Mouse (Mus musculus) monocyte, adult 59 days (primary cell): ENCODE data around the gene Spg11. TPM values are rescaled to one million over a fixed set of nuclear protein-coding genes. Genes with fewer than 3 reads are reported as not detected.

Experiments
- total RNA-seq, 2 experiments: library from RNA; stranded (reverse); gene quantifications; one replicate each; pipeline ENCODE4 v1.2.4; 2023

Gene Spg11
- total RNA-seq, result 10 to 100 TPM; 29.3 to 33.4 TPM

DNA sequence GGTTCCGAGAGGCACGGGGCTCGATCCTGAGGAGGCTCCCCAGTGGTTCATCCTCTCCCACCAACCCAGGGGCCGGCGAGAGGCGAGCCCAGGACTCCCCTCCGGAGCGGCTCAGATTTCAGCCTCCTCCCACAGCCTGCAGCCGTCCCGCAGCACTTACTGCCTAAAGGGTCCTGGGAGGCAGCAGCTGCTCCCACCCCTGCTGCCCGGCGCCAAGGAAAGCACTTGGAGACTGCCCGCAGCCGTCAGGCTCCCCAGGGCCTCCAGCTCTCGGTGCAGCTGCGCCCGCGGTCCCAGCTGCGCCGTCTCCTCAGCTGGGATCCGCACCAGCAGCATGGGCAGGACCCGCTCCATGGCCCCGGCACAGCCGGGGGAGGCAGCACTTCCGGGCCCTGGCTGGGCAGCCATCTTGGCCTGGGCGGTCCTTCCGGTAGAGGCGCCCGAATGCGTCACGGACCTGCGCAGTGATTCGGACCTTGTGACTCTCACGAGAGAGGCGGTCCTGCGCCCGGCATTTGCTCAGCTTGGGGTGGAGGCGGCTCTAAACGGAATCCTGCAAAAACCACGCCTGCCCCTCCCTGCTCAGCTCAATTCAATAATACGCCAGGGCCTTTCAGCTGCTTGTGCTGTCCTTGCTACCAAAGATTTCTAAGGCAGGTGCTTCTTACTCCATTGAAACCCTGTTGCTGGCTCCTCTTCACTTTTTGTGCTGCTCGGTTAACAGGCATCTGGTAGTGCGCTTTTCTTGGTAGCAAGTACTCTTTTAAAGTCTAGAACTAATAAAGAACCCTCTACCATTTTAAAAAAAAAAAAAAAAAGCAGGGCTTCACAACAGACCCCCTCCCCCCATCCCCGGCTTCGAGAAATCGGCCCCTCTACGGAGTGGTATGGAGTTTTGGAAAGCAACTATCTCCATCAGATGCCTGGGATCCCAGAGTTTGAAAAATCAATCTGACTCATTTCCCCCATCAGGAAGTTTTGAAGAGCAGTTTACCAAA is at the start of gene Spg11:
Gene Spg11 (minus strand): TSS at position 426 of the 998 bp plus-strand sequence.

DNA sequence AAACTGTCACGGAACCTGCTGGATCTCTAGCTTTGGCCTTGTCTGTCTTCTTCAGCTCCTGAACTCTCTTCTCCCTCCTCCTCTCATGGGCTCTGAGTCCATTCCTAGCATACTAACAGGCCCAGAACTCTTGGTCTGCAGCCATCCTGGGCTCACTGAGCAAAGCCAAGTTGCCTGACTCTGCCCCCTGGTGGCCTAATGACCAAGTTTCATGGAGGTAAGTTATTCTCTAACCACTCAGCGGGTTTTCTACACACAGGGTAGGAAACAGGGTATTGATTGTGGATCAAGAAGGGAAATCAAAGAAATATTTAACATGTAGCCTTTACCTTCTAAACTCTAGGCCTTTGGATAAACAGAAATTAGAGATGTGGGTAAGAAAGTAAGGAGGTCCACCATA is 42.5 kb upstream of the Spg11 start, which contains the start of gene Trim69:
Gene Trim69 (plus strand): TSS at position 21 of the 400 bp plus-strand sequence.

DNA sequence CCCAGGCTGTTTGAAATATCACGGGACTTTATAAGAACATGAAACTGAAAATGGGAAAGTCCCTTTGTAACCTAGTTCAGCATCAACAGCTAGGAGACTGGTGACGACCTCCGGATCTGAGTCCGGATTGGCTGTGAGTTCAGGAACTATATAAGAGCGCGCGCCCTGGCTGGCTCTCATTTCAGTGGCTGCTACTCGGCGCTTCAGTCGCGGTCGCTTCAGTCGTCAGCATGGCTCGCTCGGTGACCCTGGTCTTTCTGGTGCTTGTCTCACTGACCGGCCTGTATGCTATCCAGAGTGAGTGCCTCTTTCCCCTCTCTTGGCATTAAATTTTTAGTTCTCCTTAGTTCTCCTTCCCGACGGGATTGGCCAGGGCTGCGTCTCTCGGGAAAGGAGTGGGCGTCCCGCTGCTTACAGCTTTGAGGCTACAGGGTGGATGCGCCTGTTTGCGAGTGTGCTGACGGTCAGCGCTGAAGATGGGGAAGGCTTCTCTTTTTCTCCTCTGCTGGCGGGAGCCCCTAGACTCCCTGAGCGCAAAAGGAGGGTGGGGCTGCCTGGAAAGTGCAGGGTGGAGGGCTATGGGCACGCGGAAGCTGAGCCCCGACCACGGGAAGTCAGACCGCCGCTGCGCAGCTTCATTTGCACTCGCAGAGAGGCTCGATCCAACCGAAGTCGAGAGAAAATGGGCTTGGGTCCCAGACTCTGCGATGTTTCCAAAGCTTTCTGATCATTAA is 29.5 kb upstream of the Spg11 start, which contains the start of gene B2m:
Gene B2m (plus strand): TSS at position 179 of the 734 bp plus-strand sequence.

DNA sequence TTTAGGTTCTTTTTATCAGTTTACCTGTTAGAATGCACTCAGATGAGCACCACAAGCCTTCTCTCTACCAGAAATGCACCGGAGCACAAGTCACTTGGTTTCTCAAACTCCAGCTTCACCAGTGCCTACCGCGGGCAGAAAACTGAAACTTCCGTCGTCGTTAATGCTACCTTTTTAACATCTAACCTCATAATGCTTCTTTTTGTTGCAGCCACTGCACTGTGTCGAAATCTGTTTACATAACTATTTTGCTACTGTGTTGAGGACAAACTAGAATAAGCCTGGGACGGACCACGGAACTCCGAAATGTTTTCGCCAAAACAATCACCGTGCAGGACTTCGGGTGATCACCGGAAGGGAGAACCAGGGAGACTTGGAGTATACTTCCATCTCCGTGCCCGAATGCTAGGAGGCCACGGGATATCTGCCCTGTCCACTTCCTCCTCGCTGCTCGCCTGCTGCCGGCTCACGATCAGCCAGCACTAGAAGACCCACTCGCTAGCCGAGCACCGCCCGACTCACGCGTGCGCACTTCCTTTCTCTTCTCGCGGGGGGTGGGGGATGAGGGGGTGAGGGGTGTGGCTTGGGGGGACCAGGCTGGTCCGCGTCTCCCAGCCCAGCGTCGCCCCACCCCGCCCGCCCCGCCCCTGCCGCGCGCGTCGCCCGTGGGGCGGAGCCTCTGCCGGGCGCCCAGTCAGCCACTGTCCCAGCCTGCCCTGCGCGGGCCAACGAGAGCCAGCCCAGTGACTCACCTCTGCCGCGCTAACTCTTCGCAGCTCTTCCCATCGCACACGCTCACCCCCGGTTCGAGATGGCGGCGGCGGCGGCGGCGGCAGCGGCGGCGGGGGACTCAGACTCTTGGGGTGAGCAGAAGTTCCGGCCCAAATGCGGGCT is 90.1 kb downstream of the Spg11 start, which contains the start of gene Eif3j1:
Gene Eif3j1 (plus strand): TSS at position 685 of the 894 bp plus-strand sequence.

Other genes with a start within 250 kb of the Spg11 start
- 10 to 100 TPM; 26.4 to 33.4 TPM for gene Ctdspl2, start 162.4 kb downstream of the Spg11 start, total RNA-seq
- gene Mageb3, start 162.3 kb downstream of the Spg11 start, total RNA-seq, result not detected
- gene Eif3j1, start 89.8 kb downstream of the Spg11 start, total RNA-seq, result 10 to 100 TPM; 31.1 to 39.3 TPM
- gene B2m, start 29.3 kb upstream of the Spg11 start, total RNA-seq, result 1,000 to 10,000 TPM; 3,138 to 3,356 TPM
- under 1 TPM; 0.49 to 0.71 TPM for gene Trim69, start 42.3 kb upstream of the Spg11 start, total RNA-seq
- gene Patl2, start 67.8 kb upstream of the Spg11 start, total RNA-seq, result under 1 TPM in 1 of 2 experiments, not detected in 1; 0.18 TPM
- gene Terb2, start 67.9 kb upstream of the Spg11 start, total RNA-seq, result not detected
- 10 to 100 TPM; 21.0 to 21.7 TPM for gene Sord, start 116.4 kb upstream of the Spg11 start, total RNA-seq
- gene Duox2, start 180.1 kb upstream of the Spg11 start, total RNA-seq, result not detected
- gene Duoxa2, start 180.5 kb upstream of the Spg11 start, total RNA-seq, result not detected
- not detected for gene Duoxa1, start 195.3 kb upstream of the Spg11 start, total RNA-seq
- gene Duox1, start 197.3 kb upstream of the Spg11 start, total RNA-seq, result not detected